Mouse (Mus musculus) spleen, postnatal 14 days (tissue): Measurements from ENCODE around the gene Krt80.

Experiments used
- DNase-seq, 2 experiments: peaks; one replicate each; pipeline ENCODE4 v3.0.0; 2021 to 2022; ENCODE audit warnings: low spot score in 2 of 2

Gene Krt80

DNA sequence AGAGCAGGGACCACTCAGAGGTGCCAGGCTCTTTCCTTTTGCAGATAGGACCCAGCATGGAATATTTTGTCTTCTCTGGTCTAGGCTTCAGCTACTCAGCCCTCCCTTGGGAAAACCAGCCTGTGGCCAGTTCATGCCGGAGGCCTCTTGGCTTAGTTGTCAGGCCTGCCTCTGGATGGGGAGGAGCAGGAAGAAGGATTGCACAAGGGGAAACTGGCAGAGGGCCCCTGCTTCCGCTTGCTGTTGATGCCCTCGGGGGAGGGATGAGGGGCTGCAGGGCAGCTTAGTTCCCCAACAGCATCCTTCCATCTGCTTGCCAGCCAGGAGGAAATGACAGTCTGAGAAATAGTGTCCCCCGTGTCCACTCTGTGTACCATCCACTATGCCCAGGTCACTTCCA, 4.9 kb upstream of the Krt80 start:
- no peak for DNase-seq

GRCm38 (mm10) chr15:101373286-101373898, 3.4 kb upstream of the Krt80 start:
- DNase-seq: no peak

DNA sequence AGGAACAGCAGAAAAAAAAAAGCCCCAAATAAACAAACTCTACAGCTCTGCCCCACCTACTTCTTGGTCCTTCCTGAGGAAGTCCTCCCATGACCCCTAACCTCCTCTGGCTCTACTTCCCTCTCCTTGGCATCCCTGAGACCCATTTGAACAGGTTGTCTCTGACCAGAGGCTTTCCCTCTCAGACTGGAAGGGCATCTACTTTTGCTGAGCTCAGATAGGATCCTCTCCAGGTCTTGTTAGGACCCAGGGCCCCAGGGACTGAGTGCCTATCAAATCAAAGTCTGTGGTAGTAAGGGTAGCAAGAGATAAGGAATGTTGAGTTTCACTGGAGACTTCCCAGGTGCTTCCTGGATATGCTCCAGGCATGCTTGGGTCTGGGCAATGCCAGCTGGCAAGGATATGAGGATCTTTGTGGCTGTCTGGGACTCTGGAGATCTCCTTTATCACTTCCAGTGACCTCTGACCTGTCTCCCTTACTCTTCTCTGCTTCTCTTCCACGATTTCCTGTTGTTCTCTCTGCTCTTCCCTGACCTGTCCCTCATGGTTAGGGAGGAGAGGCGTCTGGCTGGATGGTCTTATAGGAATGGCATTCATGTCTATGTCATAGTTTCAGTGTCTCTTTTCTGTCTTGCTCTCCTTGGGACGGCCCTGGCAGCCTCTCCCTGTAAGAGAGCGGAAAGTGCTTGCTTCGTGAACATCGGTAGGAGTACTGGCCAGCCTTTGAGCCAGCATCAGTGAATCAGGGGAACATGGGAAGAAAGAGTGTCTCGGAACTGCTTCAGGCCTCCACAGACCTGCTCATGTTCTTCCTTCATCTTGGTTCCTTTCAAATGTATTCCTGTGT, 2.4 kb upstream of the Krt80 start:
- no peak for DNase-seq

GRCm38 (mm10) chr15:101371141-101371985, 1.4 kb upstream of the Krt80 start:
- no peak for DNase-seq

DNA sequence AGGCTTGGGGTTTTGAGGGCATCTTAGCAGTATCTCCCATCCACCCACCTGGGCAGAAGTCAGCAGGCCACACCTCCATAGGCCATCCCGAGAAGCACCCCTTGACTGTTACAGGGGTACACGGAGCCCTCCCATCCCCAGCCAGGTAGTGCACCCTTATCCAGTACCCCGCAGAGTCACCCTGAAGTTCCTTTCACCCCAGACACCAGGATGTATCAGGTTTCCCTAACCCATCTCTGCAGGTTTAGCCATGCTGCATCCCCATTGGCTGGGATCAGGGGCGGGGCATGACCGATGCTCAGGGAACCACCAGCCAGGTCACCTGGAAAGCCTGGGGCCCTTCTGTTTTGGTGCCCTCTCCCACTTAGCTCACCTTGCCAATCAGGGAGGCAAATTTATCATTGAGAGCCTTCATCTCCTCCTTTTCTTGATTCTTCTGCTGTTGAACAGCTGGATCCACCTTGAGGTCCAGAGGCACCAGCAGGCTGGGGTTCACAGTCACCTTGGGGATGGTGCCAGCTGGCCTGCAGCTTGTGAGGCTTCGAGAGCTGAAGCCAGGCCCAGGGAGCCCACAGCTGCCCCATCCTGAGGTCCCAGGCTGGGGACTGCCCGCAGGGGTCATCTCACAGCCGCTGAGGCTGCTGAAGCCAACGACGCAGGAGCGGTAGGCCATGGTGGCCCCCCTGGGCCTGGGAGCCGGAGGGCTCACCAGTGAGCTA, 421 bp downstream of the Krt80 start:
- DNase-seq: no peak

DNA sequence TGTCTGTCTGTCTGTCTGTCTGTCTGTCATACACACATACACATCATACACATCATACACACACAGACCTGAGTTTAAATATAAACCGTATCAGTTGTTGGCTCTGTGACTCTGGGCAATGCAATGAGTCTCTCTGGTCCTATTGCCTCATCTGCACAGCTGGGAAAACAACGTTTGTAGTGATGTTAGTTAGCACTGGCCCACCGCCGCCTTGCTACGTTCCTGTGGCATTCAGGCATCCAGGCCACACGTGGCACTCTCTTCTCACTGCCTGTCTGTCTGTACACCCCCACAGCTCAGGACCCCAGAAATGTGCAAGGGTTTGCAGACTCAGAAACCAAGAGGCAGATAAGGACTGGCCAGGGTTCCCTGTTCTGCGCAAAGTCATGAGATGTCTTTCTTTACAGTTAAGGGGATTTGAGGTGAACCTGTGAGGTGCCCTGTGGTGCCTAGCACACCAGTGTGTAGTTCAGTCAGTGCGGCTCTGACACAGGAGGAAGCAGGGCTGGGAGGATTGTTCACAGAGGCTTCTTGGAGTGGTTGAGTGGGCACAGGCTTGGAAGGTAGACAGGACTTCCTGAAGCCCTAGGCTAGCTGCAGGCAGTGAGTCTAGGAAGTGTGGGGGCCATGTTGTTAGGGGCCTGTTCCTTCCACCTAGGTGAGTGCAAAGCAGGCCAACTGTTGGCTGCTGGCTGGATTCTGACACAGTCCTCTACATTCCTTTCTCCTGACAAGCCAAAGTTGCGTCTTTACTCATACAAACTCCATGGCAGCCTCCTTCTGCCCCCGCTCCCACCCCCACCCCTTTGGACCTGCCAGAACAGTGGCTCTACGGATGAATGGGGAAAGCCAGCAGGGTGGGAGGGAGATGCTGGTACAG, 1.2 kb downstream of the Krt80 start:
- DNase-seq: no peak

GRCm38 (mm10) chr15:101368015-101368414, 1.9 kb downstream of the Krt80 start:
- no peak for DNase-seq

GRCm38 (mm10) chr15:101367497-101367896, 2.5 kb downstream of the Krt80 start:
- DNase-seq: no peak

- DNase-seq: no peak
Observed at GRCm38 (mm10) chr15:101366926-101367325, 3.0 kb downstream of the Krt80 start.

GRCm38 (mm10) chr15:101366482-101366881, 3.5 kb downstream of the Krt80 start:
- no peak for DNase-seq

- DNase-seq: no peak
Observed at GRCm38 (mm10) chr15:101365721-101366120, 4.2 kb downstream of the Krt80 start.

- no peak for DNase-seq
Observed at GRCm38 (mm10) chr15:101364891-101365671, 4.9 kb downstream of the Krt80 start.

- DNase-seq: no peak
Observed at GRCm38 (mm10) chr15:101364425-101364824, 5.5 kb downstream of the Krt80 start.

GRCm38 (mm10) chr15:101363933-101364332, 6.0 kb downstream of the Krt80 start:
- no peak for DNase-seq

GRCm38 (mm10) chr15:101362393-101363010, 7.5 kb downstream of the Krt80 start:
- no peak for DNase-seq

- no peak for DNase-seq
Observed at GRCm38 (mm10) chr15:101355382-101355786, 14.6 kb downstream of the Krt80 start.

GRCm38 (mm10) chr15:101352706-101353465, 17.1 kb downstream of the Krt80 start:
- no peak for DNase-seq

DNA sequence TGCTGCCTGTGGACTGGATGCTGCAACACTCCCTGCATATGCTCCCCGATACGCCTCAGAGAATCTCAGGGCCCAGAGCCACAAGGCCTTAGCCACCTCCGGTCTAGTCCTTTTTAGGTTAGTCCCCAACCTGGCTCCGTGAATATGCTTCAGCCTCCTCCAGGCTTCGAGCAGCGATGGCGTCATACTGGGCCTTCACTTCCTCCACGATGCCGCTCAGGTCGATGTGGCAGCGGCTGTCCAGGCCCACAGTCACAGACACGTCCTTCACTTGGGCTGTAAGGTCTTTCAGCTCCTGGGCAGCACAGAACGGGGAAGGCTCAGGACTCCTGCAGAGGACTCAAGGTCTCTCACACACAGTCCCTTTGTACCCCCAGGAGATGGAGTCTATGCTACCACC, 17.9 kb downstream of the Krt80 start:
- no peak for DNase-seq
